Mouse (Mus musculus): Measurements from ENCODE around the gene Hebp1.

Hebp1 gene

DNA sequence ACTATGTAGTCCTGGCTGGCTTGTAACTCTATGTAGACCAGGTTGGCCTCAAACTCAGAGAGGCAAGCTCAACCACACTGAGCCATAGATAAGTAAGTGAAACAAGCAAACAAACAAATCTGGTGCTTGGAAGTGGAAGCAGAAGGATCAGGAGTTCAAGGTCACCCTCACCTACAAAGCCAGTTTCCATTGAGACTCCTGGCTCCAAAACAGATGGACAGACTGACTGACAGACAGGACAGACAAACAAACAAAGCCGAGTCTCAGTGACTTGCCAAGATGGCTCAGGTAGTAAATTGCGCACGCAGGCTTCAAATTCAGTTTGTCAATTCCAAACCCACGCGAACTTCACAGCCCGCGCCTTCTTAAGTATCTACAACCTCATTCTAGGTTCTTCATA, 376 bp downstream of the Hebp1 start:
- no peak for DNase-seq (ENCODE audit: low spot score in 2 of 2)

DNA sequence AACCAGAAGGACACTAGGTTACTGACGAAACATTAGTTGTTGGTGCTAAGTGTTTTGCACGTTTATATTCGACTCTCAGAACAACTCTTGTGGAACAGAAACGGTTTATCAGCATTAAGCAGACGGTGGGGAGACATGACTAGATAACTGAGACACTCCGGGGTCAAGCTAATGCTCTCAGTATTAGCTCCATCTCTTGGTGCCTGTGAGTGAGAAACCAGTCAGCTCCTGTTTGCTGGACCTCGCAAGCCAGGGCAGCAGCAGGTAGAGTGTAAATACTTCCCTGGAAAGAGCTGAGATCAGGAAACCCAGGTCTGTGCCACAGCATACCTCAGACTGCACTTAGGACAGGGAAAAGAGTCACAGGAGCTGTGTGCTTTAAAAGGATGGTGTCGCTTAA, 1.1 kb downstream of the Hebp1 start:
- no peak for DNase-seq (ENCODE audit: low spot score in 2 of 2)

DNA sequence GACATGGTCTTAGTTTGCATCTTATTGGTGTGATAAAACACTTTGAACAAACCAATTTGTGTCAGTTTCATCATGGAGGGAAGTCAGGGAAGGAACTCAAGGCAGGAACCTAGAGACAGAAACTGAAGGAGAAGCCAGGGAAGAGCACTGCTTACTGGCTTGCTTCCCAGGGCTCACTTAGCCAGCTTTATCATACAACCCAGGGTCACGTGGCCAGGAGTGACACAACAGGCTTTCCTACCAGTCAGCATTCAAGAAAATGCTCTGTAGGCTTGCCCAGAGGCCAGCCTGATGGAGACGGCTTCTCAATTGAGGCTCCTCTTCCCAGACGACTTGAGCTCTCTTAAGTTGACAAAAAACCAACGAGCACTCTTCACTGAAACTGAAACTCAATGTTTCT, 2.9 kb downstream of the Hebp1 start:
- DNase-seq (ENCODE audit: low spot score in 2 of 2): no peak

DNA sequence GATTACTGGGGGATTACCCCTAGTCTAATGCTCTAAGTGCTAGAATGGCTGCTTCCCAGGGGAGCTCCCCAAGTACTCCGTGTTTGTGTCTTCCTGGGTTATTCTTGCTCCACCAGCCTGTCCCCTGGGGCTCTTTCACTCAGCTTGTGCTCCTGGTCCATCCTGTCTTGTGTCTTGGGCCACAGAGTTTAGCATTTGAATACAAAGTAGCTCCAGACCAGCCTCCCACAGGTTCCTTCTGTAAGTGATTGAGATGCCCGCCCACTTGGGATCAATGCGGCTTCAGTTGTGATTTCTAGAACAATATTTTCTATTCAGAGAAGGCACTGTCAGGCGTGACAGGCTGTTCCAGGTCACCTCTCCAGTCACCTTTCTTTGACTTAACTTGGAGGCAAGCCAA, 4.1 kb downstream of the Hebp1 start:
- no peak for DNase-seq (ENCODE audit: low spot score in 2 of 2)

DNA sequence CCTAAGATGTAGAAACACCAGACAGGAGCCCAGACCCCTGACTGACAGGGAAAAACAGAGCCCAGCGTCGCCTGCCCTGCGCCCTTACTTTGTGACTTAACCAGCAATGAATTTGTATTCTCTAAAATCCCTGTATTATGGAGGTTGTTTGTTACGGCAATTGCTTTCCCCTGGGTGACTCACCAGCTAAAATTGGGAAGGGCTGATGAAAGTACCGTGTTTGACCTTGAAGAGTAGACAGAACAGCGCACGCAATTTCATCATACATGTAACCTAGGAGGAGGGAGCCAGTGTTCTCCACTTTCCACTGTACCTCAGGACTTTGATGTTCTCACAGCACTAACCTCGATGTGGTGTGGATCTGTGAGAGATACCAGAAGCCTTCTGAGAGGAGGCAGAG, 4.8 kb downstream of the Hebp1 start:
- no peak for DNase-seq (ENCODE audit: low spot score in 2 of 2)

DNA sequence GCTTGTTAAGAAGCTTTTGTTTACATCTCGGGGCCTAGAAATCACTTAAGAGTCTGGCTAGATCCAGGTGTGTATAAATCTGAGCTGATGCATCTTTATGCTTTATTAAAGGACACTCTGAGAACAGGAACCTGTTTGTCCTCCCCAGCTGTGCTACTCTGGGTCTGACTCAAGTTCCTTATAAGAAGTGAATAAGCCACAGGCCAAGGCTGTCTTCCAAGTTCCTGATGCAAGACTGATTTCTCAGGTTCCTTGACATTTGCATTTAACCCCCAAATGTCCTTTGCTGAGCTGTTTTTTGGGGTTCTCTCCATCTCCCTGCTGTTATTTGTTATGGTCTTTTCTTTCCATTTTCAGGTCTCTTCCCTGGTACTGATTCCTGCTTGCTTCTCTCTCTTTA, 5.9 kb downstream of the Hebp1 start:
- no peak for DNase-seq (ENCODE audit: low spot score in 2 of 2)

DNA sequence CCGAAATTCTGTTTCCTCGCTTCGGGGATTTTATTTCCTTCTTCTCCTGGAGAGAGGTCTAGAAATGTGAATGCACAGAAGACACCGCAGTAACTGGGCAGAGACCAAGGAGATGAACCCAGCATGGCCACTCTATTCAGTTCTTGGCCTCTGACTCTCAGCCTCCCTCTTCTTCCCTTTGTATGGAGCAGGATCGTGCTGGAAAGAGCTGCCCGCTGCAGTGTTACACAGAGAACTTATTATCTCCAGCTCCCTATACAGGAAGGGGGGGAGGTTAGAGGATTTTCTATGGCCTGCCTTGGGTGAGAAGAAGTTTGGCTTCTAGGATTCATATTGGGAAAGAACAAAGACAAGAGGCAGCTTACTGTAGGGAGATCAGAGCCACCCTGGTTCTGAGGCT, 7.7 kb downstream of the Hebp1 start:
- no peak for DNase-seq (ENCODE audit: low spot score in 2 of 2)

DNA sequence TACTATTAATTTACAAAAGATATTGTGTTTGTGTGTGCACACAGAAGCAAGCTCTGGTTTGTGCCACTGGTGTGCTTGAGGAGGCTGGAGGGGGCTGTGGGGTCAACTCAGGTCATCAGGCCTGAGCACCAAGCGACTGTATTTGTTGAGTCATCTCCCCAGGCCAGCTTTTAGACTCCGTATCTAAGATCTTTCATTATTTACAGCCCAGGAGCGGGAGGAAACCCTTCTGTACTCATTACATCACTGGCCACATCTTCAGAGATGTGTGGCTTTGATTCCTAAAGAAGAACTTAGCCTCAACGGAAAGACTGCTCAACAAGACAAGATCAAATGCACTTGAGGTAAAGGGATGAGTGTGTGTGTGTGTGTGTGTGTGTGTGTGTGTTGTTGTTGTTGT, 9.2 kb downstream of the Hebp1 start:
- DNase-seq (ENCODE audit: low spot score in 2 of 2): no peak

DNA sequence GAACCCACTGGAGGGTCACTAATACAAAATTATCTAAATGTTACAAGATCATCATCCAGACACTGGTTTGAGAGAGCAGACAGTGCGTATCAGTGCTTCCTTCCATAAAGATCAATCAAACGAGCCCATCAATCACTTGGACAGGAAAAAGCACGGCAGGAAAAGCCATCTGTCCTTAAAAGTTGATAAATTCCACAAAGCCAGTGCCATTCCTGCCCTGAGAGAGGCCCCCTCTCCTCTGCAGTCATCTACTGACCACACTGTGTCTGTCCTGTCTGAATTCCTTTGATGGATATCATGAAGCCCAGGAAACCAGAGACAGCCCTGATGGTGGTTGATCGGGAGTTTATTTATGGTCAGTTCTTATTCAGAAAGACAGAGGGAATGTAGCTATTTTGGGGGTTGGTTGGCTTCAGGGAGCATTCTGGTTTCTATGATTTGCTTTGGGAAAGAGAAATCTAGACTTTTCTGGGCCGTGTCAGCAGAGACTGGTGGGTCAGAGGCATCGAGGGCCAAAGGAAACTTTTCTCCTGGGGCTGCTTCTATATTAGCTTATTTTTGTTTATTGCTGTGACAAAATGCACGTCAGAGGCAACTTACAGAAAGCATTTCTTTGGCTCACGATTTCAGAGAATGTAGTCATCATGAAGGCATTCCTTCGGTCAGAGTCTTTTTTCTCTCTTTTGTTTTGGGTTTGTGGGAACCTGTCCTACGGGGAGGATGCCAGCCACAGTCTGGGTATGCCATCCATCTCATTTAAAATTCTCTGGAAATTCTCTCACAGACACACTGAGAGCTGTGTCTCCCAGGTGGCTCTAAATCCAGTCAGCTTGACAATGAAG, 10.5 kb downstream of the Hebp1 start:
- no peak for DNase-seq (ENCODE audit: low spot score in 2 of 2)

DNA sequence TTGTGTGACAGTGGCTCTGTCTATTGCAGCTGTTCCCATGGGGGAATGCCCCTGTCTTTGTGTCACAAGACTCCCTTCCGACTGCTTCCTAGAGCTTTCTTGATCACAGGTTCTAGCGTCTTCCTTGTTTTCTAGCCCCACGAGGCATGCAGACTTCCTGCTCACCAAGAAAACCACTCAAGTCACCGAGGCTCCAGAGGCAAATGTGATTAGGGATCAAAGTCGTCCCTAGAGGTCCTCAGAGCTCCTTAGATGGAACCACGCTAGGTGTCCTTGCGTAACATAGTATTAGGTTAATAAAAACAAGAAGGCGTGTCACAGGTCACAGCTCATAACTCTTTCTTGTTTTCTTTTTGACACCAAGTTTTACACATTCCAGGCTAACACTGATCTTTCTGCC, 13.9 kb downstream of the Hebp1 start:
- DNase-seq (ENCODE audit: low spot score in 2 of 2): no peak

DNA sequence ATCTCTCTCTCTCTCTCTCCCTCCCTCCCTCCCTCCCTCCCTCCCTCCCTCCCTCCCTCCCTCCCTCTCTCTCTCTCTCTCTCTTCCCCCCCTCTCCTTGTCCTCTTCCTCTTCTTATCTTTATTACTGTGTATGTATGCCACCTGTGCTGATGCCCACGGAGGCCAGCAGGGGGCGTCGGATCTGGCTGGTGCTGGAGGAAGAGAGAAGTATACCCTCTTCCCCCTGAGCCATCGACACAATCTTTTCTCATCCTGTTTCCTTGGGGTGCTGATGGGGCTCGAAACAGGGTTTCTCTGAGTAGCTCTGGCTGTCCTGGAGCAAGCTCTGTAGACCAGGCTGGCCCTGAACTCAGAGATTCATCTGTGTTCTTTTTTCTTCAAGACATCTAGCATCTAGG, 14.9 kb downstream of the Hebp1 start:
- DNase-seq (ENCODE audit: low spot score in 2 of 2): no peak

DNA sequence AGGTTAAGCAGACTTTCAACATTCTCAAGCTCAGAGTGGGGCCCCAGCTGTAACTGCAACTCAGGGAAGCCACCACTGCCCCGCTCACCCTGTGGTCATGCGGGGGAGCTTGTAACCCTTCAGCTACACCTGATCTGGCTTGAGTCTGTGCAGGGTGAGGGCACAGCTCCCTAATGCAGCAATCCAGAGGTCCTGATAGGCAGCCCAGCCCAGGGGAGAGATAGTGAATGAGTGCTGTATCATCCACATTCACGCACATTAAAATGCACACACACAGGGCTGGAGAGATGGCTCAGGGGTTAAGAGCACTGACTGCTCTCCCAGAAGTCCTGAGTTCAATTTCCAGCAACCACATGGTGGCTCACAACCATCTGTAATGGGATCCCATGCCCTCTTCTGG, 19.2 kb downstream of the Hebp1 start:
- DNase-seq (ENCODE audit: low spot score in 2 of 2): no peak

DNA sequence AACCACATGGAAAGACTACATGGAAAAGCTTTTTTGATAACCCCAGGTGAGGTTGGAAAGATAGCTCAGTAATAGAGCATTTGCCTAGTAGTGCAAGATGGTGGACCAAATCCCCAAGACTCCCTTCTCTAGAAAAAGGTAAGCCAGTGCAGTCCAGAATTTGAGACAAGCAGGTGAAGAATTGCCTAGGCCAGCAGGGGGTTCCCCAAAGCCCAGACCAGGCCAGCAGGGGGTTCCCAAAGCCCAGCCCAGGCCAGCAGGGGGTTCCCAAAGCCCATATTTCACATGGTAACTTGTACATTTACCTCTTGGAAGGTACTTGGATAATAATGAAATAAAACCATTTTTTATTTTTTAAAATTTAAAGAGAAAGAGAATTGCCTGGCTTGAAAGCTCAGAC, 20.6 kb downstream of the Hebp1 start:
- no peak for DNase-seq (ENCODE audit: low spot score in 2 of 2)

DNA sequence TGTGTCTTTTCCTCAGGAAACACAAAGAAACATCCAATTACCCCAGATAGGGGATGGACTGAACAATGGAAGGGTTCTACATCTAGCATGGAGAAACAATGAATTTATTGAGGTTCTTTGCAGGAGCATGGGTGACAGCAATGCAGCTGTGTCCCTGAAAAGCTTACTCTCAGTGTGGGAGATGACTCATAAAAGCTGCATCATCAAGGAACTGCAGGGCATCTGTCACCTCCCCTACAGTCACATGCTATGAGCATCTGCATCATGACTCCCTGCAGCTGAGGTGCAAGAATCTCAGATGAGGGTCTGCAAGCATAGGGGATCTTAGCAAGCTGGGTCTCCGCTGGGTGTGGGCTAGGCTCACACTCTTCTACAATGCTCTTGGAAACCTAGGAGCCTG, 22.8 kb downstream of the Hebp1 start:
- no peak for DNase-seq (ENCODE audit: low spot score in 2 of 2)

DNA sequence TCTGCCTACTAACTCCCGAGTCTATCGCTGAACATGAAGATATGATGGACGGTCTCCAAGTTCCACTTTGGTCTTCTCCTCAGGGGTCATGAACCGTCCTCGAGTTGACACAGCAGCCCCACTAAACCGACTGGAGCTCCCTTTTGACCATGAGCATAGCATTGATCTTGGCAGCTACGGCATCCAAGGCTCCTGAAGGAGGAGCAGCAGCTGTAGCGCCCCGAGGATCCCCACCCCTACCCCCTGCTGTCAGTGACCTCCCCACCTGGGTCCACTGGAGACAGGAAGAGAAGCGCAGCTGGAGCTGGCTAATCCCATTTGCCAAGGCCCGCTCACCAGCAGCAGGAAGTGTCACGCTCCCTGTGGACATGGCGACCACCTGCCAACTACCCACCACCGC, 26.1 kb downstream of the Hebp1 start:
- DNase-seq (ENCODE audit: low spot score in 2 of 2): no peak

DNA sequence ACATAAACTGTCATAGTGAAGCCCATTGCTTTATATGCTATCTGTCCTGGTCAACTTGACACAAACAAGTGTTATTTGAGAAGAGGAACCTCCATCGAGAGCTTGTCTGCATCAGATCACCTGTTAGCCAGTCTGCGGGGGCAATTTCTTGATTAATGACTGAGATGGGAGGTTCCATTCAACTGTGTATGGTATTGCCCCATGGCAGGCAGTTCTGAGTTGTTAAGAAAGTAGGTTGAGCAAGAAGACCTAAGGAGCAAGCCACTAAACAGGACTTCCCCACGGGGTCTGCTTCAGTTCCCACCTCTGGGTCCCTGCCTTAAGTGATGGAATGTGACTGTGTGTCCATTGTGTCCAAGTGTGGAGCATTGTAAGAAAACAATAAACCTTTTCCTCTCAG, 28.6 kb downstream of the Hebp1 start:
- no peak for DNase-seq (ENCODE audit: low spot score in 2 of 2)

DNA sequence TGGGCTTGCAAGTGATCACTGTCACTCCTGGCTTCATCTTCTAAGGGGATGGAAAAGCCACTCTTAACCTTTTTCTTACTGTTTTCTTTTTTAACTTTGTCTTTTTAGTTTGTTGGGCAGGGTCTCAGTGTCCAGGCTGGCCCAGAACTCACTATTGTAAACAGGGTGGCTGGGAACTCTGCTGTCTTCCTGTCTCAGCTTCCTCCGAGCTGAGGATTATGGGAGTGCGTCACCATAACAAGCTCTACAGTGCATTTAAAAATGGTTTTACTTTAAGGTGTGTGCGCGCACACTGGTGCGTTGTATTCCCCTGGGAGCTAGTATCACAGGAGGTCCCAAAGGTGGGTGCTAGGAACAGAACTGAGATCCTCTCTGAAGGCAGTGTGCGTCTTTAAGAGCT, 29.4 kb downstream of the Hebp1 start:
- DNase-seq (ENCODE audit: low spot score in 2 of 2): no peak

DNA sequence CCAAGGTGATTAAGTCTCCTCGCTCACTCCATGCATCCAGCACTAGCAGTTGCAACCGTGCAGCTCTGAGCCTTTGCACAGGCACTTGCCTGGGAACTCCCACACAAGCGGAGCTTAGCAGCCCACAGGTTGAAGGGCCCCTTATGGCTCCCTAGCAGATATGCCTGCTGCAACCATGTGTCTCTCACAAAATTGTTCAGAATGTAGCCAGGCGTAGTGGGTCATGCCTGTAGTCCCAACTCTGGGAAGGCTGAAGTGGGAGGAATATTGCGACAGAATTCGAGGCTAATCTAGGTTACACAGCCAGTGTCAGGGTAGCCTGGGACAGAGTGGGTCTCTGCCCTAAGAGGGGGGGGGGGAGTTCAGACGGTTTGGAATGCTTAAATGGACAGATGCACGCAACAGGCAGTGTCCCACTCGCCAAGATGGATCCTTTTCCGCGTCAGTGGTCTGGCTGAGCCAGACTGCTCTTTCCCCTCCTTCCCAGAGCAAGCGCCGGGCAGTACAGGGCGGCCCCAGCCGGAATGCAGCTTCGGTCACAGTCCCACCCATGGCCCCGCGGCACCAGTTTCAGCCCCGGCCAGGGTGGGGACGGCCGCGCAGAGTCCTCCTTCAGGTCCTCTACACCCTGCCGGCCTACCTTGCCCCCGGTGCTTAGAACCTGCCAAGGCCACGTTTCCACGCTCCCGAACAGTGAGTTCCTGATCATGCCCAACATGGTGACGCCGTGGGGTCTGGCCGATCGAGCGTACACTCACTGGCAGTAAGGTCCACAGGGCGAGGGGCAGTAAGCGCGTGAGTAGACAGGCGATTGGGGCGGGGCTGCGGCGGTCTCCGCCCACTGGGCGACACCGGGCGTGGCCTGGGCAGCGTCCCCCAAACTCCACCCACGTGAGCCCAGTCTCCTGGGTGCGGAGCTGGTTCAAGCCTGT, 30.2 kb downstream of the Hebp1 start:
- peak; percentile 82 to 83 for DNase-seq (ENCODE audit: low spot score in 2 of 2)

DNA sequence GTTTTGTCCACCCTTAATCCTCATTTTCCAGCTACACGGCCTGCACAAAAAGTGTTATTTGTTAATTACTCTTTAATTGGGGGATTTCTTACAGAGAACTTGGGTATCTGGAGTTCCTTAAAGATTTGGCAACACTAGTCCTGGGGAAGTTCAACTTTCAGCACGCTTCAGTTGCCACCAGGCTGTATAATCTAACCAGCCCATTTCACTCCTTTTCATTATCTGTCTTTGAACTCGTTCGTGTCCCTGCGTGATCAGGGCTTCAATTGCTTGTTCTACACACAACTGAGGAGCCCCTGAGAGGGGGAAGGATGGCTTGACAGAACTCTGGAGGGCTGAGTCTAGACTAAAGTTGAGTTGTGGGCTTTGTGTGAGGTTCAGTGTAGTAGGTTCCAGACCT, 31.1 kb downstream of the Hebp1 start:
- no peak for DNase-seq (ENCODE audit: low spot score in 2 of 2)

DNA sequence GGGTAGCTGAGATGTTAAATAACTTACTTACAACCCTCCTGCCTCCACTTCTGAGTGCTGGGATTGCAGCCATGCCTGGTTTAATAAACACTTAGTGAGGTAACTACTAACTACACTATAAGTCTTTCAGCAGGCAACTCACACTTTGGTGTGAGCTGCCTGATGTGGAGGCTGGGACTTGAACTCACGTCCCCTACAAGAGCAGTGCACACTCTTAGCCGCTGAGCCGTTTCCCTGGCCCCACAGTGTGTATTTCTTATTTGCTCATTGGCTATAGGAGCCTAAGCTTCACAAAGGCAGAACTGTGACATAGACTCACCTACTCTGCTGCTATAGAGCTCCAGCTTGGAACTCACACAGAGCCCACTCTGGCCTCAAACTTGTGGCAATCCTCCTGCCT, 31.6 kb downstream of the Hebp1 start:
- DNase-seq (ENCODE audit: low spot score in 2 of 2): no peak

DNA sequence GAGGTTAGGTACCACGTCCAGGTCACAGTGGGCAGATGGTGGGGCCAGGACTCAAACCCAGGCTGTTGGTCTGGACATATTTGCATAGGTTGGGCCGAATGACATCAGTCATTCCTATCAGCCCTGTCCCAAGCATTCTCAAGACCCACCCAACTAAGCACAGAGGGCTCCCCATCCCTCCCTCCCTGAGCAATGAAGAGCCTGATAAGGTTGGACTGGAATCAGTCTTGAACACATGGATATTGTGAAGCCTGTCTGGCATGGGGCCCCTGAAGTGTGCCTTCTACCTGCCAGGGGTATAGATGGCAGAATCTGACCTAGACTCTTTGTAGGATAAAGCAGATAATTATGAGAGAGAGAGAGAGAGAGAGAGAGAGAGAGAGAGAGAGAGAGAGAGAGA, 32.1 kb downstream of the Hebp1 start:
- DNase-seq (ENCODE audit: low spot score in 2 of 2): no peak

DNA sequence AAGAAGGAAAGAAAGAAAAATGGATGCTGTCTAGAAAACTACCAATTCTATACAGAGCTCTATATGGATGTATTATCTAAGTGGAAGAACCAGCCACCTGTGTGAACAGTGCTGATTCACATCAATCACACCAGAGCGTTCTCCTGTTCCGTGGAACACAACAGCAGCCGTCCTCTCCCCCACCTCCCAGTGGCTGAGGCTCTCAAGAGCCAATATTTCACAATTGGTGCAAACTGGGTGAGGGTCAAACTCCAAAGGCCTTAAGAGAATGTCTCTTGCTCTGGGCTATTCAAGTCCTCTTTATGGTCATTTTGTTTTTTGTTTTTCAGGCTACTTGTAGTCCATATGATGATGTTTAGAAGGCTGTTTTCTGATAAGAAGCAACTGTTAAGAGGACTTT, 32.6 kb downstream of the Hebp1 start:
- DNase-seq (ENCODE audit: low spot score in 2 of 2): no peak

DNA sequence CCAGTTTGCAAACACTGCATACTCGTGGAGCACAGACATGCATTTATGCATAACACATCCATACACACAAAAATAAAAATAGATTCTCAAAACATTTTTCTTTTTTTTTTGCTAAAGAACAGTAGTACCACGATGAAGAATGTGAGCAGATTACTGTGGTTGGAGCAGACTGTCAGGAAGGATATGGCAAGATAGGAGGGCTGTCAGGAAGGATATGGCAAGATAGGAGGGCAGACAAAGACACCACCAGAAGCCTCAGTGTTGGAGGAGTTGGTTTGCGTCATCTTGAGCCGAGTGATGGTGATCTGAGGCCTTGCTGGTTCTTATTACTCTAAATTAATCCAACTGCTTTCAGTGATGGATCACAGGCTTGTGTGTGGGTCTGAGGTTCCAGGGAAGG, 35.0 kb downstream of the Hebp1 start:
- DNase-seq (ENCODE audit: low spot score in 2 of 2): no peak

All from urinary bladder, adult 18-20 months (tissue).